Mouse (Mus musculus): ENCODE measurements around the gene Rnls.

DNA sequence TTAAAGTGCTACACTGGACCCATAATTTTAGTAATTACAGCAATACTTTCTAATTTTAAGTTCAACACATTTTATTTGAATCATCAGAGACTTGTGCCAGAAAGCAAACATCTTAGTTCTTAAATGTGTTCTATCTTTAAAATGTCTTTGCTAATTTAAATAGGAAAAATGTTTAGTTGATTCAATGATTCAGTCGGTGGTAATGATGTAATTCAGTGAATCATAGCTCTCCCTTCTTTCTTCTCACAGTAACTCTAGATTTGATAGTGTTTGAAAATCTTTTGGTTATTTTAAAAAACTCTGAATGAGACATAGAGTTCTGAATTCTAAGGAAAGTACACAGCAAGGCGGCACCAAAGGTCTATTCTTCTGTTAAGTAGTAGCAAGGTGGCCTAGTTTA lies 23.3 kb downstream of the Rnls start:
- no peak for TF ChIP-seq POLR2A (IDR thresholded peaks at IDR 0.05; ENCODE audit: low read depth, low read length)
- no peak for TF ChIP-seq CTCF (IDR thresholded peaks at IDR 0.05; ENCODE audit: borderline replicate concordance, insufficient read depth, low read length)

Measured in embryonic fibroblast, embryonic 13.5 days (primary cell).